Mouse (Mus musculus) lung, postnatal 0 days (tissue): Measurements from ENCODE around the gene Vmn2r69. TPM values are rescaled to one million over a fixed set of nuclear protein-coding genes. Genes with fewer than 3 reads are reported as not detected.

ENCODE experiments used
- ATAC-seq: fragments of 200-750 bp; cut with Nextera tagmentation; 2 replicates; pipeline ENCODE4 v1.8.0; 2017; ENCODE audit warnings: moderate library complexity
- DNase-seq: peaks from one replicate; pipeline ENCODE4 v3.0.0-alpha.2; 2016; ENCODE audit warnings: low spot score
- H3K27ac ChIP-seq: fragments of 300-500 bp; sonication (generic); 2 replicates; pipeline ENCODE4 v1.5.1; 2014; ENCODE audit warnings: antibody characterized with exemption, mild to moderate bottlenecking, low read length, mixed read lengths
- H3K27me3 ChIP-seq: fragments of 300-500 bp; sonication (generic); replicated peaks from 2 replicates; pipeline ENCODE4 v1.6.1; 2014; ENCODE audit warnings: low read length, mixed read lengths; ENCODE audit not compliant: insufficient read depth
- H3K36me3 ChIP-seq: fragments of 300-500 bp; sonication (generic); 2 replicates; pipeline ENCODE4 v1.6.1; 2014; ENCODE audit warnings: low read length, mixed read lengths; ENCODE audit not compliant: insufficient read depth
- H3K4me1 ChIP-seq: fragments of 300-500 bp; sonication (generic); 2 replicates; pipeline ENCODE4 v1.6.1; 2014; ENCODE audit warnings: antibody characterized with exemption, low read depth, low read length, mixed read lengths; ENCODE audit not compliant: insufficient read depth
- H3K4me2 ChIP-seq: fragments of 300-500 bp; sonication (generic); replicated peaks from 2 replicates; pipeline ENCODE4 v1.6.1; 2014; ENCODE audit warnings: low read depth, mild to moderate bottlenecking, low read length, moderate library complexity, mixed read lengths
- H3K4me3 ChIP-seq: fragments of 300-500 bp; sonication (generic); 2 replicates; pipeline ENCODE4 v1.5.1; 2014; ENCODE audit warnings: low read depth, low read length
- H3K9ac ChIP-seq: fragments of 300-500 bp; sonication (generic); replicated peaks from 2 replicates; pipeline ENCODE4 v1.6.1; 2014; ENCODE audit warnings: low read depth, mild to moderate bottlenecking
- H3K9me3 ChIP-seq: fragments of 300-500 bp; sonication (generic); 2 replicates; pipeline ENCODE4 v1.6.1; 2016; ENCODE audit warnings: low read length, mixed read lengths
- CTCF ChIP-seq: IDR thresholded peaks from 2 replicates; pipeline ENCODE4 v1.5.1; 2016; ENCODE audit warnings: antibody characterized with exemption, mild to moderate bottlenecking
- EP300 ChIP-seq: IDR thresholded peaks from 2 replicates; pipeline ENCODE4 v1.6.1; 2016; ENCODE audit warnings: antibody characterized with exemption, mild to moderate bottlenecking, control low read depth
- WGBS: fragments of 180-500 bp; shearing (Covaris S2); extraction: QIAGEN DNeasy Blood & Tissue Kit; methylation state at CpG from one replicate; pipeline ENCODE4 v1.1.7; 2014; 5-methylcytosine and 5-hydroxymethylcytosine counted together
- polyA plus RNA-seq: library from polyadenylated mRNA; unstranded; fragments of >200 nt; fragmentation: Nextera tagmentation; extraction: Ambion mirVana; gene quantifications from 2 replicates; pipeline ENCODE4 v1.2.1, GENCODE M21; 2015

Gene Vmn2r69
- not detected in 2 replicates for polyA plus RNA-seq

GRCm38 (mm10) chr7:85415820-85416219 is at the start of gene Vmn2r69:
Vmn2r69 (minus strand) TSS chr7:85415920.
- TF ChIP-seq CTCF (no peak), EP300 (no peak)
- Histone ChIP-seq H3K9me3 (no peaks in the 10 kb centered on the region), H3K4me1 (no peaks in the 10 kb centered on the region), H3K36me3 (no peaks in the 10 kb centered on the region), H3K4me3 (no peak within 1 kb of the TSS), H3K9ac (no peak within 1 kb of the TSS), H3K4me2 (no peak within 1 kb of the TSS), H3K27me3 (no peaks in the 10 kb centered on the region), H3K27ac (no peak within 1 kb of the TSS)
- WGBS: 60% methylated on average over 3 of the region's 3 CpGs
- no peak for DNase-seq
- no peak for ATAC-seq

Other genes with a start within 250 kb of the Vmn2r69 start
- not detected in 2 replicates for gene Vmn2r68, start 178.1 kb downstream of the Vmn2r69 start, polyA plus RNA-seq
- gene Vmn2r71, start 147.2 kb upstream of the Vmn2r69 start, polyA plus RNA-seq: not detected in 2 replicates
- gene Vmn2r70, start 153.3 kb upstream of the Vmn2r69 start, polyA plus RNA-seq: not detected in 2 replicates